Mouse (Mus musculus): ENCODE measurements at regions not wholly inside any gene's neighbourhood (a gene's known extent, or its start where the extent isn't known, plus 50 kb on each side); places are given as distances from the start of the nearest gene placed in this dataset.

DNA sequence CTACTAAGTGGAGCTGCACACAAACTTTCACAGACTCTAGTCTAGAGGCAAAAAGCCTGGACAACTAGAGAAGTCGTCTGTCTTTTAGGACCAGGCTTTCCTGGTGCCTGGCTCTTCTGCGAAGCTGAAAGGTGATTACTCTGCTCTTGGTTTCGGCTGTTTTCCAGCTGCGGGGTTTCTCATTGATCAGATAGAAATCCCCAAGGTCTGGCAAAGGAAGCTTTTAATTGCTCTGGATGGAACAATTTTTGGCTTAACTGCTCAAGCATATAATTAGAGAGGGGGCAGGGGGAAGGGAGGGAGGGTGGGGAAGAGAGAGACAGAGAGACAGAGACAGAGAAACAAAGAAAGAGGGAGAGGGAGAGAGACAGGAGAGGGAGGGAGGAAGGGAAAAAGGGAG, 82.0 kb upstream of the Mgme1 start:
- no peaks in the 10 kb centered on the region for H3K36me3 ChIP-seq
- 5% methylated on average over 4 of the region's 4 CpGs for WGBS

DNA sequence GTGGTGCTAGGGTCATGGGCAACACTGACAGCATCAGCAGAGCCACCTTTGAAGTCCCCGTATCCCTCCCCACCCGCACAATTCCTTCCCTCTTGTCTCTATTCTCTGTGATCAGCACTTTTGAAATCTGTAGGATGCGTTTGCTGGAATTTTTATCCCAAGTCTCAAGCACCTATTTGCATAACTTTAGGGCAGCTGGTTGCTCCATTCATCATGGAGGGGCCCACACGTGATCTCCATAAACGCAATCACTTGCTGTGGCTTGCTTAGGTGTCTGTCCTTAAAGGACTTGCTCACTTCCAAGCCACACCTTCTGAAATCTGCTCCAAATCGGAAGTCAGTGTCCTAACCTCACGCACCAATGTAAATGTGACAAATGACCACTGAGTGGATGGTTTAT, 80.7 kb upstream of the Mgme1 start:
- Histone ChIP-seq H3K36me3 (no peaks in the 10 kb centered on the region), H3K27me3 (no peaks in the 10 kb centered on the region), H3K4me2 (no peak overlapping the region), H3K27ac (no peak overlapping the region), H3K4me3 (no peak overlapping the region), H3K9ac (no peak overlapping the region), H3K9me3 (no peaks in the 10 kb centered on the region), H3K4me1 (peaks cover 39% of the 10 kb centered on the region)
- ATAC-seq (ENCODE audit: insufficient number of reproducible peaks, insufficient read depth, low FRiP score, low TSS enrichment, low read depth) = no peak
- WGBS = 84% methylated on average over 7 of the region's 7 CpGs

More for the DNA sequence above, 82.0 kb upstream of the Mgme1 start:
- H3K4me2 ChIP-seq = no peak overlapping the region
- H3K4me3 ChIP-seq = no peak overlapping the region
- ATAC-seq (ENCODE audit: insufficient number of reproducible peaks, insufficient read depth, low FRiP score, low TSS enrichment, low read depth) = no peak
- H3K27ac ChIP-seq = peak overlapping the region; percentile 34; the same call in 1 of the 2 replicates
- H3K4me1 ChIP-seq = peaks cover 39% of the 10 kb centered on the region
- no peaks in the 10 kb centered on the region for H3K27me3 ChIP-seq
- no peaks in the 10 kb centered on the region for H3K9me3 ChIP-seq
- no peak overlapping the region for H3K9ac ChIP-seq

- peaks cover 39% of the 10 kb centered on the region for H3K4me1 ChIP-seq
- H3K9me3 ChIP-seq = no peaks in the 10 kb centered on the region
- ATAC-seq (ENCODE audit: insufficient number of reproducible peaks, insufficient read depth, low FRiP score, low TSS enrichment, low read depth) = no peak
- no peak overlapping the region for H3K4me3 ChIP-seq
- H3K36me3 ChIP-seq = no peaks in the 10 kb centered on the region
- H3K9ac ChIP-seq = no peak overlapping the region
- H3K27me3 ChIP-seq = 0 out of 2 replicates have a peak, but pooled peaks cover 3% of the 10 kb centered on the region
- no peak overlapping the region; the same call in 1 of the 2 replicates for H3K27ac ChIP-seq
- WGBS = 37% methylated on average over 9 of the region's 9 CpGs
- 0 out of 2 replicates have a peak overlapping the region, but pooled peaks have one; percentile 5 for H3K4me2 ChIP-seq
These were observed 79.4 kb upstream of the Mgme1 start for GRCm38 (mm10) chr2:144191018-144191417.

DNA sequence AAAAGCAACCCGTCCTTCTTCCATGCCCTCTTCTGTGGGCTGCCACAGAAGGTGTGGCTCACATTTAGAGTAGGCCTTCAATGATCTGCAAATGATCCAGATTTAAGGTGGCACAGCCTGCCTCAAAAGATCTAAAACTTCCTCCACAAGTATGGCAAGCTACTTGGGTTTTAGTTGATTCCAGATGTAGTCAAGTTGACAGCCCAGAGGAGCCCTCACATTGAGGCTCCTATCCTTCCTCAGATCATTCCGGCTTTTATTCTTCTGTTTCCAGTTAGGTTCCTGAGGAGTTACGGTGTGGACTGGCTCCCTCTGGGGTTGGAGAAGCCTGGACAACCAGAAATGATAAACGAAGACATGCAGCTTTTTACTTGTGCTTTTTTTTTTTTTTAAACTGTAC, 78.8 kb upstream of the Mgme1 start:
- Histone ChIP-seq H3K4me2 (no peak overlapping the region), H3K9ac (no peak overlapping the region), H3K27ac (peak overlapping the region; percentile 73; the same call in 1 of the 2 replicates), H3K9me3 (no peaks in the 10 kb centered on the region), H3K4me3 (no peak overlapping the region), H3K36me3 (no peaks in the 10 kb centered on the region), H3K4me1 (peaks cover 39% of the 10 kb centered on the region), H3K27me3 (0 out of 2 replicates have a peak, but pooled peaks cover 3% of the 10 kb centered on the region)
- WGBS = 30% methylated on average over 4 of the region's 4 CpGs
- ATAC-seq (ENCODE audit: insufficient number of reproducible peaks, insufficient read depth, low FRiP score, low TSS enrichment, low read depth) = no peak

DNA sequence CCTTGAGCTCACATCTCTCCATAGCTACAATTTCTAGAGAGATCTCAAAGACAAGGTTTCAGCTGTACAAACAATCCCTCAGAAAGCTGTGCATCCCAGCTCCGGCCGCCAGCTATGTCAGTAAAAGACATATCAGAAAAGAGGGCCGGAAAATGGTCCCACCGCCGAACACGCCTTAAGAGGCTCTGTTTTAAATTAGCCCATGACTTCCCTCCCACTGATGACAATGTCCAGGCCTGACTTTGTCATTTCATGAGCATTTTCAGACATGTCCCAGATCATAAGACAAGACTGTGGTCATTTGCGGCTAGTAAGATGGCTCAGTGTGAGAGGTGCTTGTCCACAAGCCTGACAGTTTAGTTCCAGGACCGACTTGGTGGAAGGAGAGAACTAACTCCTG, 78.0 kb upstream of the Mgme1 start:
- Histone ChIP-seq H3K9ac (no peak overlapping the region), H3K27me3 (0 out of 2 replicates have a peak, but pooled peaks cover 3% of the 10 kb centered on the region), H3K36me3 (no peaks in the 10 kb centered on the region), H3K4me2 (no peak overlapping the region), H3K9me3 (no peaks in the 10 kb centered on the region), H3K4me1 (peaks cover 44% of the 10 kb centered on the region), H3K27ac (peak overlapping the region; percentile 73; the same call in 1 of the 2 replicates), H3K4me3 (no peak overlapping the region)
- ATAC-seq (ENCODE audit: insufficient number of reproducible peaks, insufficient read depth, low FRiP score, low TSS enrichment, low read depth) = no peak
- WGBS = 45% methylated on average over 8 of the region's 8 CpGs

- Histone ChIP-seq H3K9me3 (no peaks in the 10 kb centered on the region), H3K4me3 (no peak overlapping the region), H3K4me1 (peaks cover 28% of the 10 kb centered on the region), H3K27me3 (0 out of 2 replicates have a peak, but pooled peaks cover 3% of the 10 kb centered on the region), H3K4me2 (no peak overlapping the region), H3K36me3 (no peaks in the 10 kb centered on the region), H3K9ac (0 out of 2 replicates have a peak overlapping the region, but pooled peaks have one; percentile 21), H3K27ac (no peak overlapping the region)
- ATAC-seq (ENCODE audit: insufficient number of reproducible peaks, insufficient read depth, low FRiP score, low TSS enrichment, low read depth) = no peak
- 58% methylated on average over 14 of the region's 14 CpGs for WGBS
These were observed 74.6 kb upstream of the Mgme1 start for GRCm38 (mm10) chr2:144195851-144196250.

DNA sequence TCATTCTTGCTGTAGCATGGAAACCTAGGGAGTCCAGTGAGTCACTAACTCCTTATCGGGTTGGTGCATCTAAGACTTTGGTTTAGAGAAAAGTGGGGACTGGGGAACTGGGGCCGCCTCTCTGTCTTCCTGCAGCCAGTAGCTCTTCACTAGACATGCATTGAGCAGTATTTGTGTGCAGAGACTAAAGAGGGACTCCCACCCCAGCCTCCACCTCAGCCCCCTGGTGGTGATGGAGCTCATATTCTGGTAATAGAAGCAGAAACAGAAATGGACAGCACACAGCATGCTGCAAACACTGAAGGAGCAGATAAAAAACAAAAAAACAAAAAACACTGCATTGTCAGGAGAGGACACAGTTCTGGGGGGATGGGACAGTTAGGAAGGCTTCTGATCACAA, 73.3 kb upstream of the Mgme1 start:
- Histone ChIP-seq H3K4me2 (no peak overlapping the region), H3K27ac (no peak overlapping the region), H3K27me3 (0 out of 2 replicates have a peak, but pooled peaks cover 3% of the 10 kb centered on the region), H3K4me3 (no peak overlapping the region), H3K9me3 (no peaks in the 10 kb centered on the region), H3K36me3 (no peaks in the 10 kb centered on the region), H3K9ac (no peak overlapping the region), H3K4me1 (peaks cover 15% of the 10 kb centered on the region)
- ATAC-seq (ENCODE audit: insufficient number of reproducible peaks, insufficient read depth, low FRiP score, low TSS enrichment, low read depth) = no peak
- 78% methylated on average over 2 of the region's 2 CpGs for WGBS

DNA sequence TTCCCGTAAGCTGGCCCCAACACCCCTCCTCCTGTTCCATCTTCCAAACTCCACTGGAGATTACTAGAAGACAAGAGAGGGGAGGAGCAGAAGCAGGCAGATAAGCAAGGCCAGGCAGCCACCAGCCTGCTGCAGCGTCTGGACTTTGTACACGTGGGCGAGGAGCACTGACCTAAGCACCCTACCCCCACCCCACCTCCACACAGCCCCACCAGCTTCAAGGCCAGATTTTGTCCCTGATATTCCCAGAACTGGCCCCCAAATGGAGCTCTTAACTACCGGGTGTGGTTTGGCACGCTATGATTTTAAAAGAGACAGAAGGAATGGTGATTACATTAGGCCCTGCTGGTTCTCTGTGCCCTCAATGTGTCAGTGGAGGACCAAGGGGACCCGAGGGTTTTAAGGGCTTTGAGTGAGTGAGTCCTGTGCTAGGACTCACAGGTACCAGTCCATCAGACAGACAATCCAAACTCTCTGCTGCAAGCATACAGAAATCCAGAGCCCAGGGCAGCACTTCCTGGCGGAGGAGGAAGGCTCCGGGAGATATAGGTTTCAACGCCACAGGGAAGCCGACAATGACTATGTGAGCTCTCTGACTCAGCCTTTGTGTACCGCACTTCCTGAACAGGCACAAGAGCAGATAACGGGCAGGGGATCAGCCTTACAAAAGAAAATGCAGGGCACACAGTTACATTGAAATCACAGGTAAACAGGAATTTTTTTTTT, 72.0 kb upstream of the Mgme1 start:
- Histone ChIP-seq H3K36me3 (no peaks in the 10 kb centered on the region), H3K9ac (no peak overlapping the region), H3K4me3 (no peak overlapping the region), H3K4me2 (no peak overlapping the region), H3K4me1 (peaks cover 11% of the 10 kb centered on the region; the same call in 1 of the 2 replicates), H3K27me3 (0 out of 2 replicates have a peak, but pooled peaks cover 3% of the 10 kb centered on the region), H3K9me3 (no peaks in the 10 kb centered on the region), H3K27ac (no peak overlapping the region)
- no peak for ATAC-seq (ENCODE audit: insufficient number of reproducible peaks, insufficient read depth, low FRiP score, low TSS enrichment, low read depth)
- WGBS = 64% methylated on average over 13 of the region's 13 CpGs

All from embryonic facial prominence, embryonic 13.5 days (tissue).